Mouse (Mus musculus) neural tube, embryonic 10.5 days (tissue): ENCODE data around the gene Tbxas1.

Experiments
- DNase-seq: peaks from one replicate; pipeline ENCODE4 v3.0.0-alpha.2; 2017; ENCODE audit warnings: low spot score; ENCODE audit errors: extremely low spot score

The Tbxas1 gene

DNA sequence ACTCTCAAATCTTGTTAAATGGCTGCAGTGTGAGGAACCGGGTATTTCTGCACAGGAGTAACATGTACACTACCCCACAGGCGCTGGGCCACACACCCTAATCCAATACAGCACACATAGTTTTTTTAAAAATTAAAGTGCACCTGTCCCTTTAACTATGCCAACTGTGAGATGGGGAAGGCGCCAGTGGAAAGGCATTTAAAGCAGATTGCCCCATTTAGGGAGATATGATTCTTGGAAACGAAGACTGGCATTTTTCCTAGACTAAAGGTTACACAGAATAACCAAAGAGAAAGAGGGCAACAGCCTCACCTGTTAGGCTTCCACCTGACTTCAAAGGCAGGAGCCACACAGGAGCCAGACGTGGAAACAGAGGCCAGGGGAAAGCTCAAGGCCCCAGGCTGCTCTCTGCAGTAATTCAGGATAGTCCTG is 21.6 kb upstream of the Tbxas1 start:
- no peak for DNase-seq

- no peak for DNase-seq
These were observed 15.4 kb upstream of the Tbxas1 start for GRCm38 (mm10) chr6:38859819-38860218.

- no peak for DNase-seq
These were observed 14.9 kb upstream of the Tbxas1 start for GRCm38 (mm10) chr6:38860301-38860700.

GRCm38 (mm10) chr6:38863595-38863994 is 11.6 kb upstream of the Tbxas1 start:
- no peak for DNase-seq

DNA sequence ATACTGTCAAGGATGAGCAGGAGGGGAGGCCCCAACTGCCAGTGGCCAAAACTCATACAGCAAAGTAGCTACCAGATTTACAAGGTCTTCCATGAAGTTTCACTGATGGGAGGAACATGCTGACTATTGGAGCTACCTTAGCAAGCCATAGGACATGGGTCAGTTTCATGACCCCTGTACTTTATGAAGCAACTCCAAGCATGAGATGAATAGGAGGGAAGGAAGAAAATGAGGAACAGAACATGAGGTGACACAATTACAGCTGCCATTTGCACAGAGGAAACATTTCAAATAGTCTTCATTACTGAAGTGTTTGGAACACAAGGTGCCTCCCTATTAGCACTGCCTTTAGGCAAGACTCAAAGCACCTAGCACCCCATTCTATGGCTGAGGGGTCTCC is 9.4 kb upstream of the Tbxas1 start:
- DNase-seq = no peak

DNA sequence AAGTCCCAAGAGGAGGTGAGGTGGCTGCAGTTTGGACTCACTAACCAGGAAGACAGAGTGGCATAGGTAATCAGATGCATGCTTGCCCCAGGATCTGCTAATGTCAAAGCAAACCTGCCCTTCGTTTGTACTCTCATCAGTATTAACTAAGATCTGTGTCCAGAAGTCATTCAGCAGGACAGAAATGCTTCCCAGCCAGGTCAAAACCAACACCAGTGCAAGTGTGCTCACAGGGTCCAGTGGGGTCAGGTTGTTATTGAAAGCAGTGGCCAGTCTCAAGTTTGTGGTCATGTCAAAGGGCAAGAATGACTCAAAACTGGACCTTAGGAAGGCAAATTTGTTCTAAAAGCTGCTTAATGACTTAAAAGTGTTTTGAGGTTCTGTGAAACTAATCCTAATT is 8.8 kb upstream of the Tbxas1 start:
- DNase-seq = no peak

GRCm38 (mm10) chr6:38866761-38867160 is 8.4 kb upstream of the Tbxas1 start:
- no peak for DNase-seq

DNA sequence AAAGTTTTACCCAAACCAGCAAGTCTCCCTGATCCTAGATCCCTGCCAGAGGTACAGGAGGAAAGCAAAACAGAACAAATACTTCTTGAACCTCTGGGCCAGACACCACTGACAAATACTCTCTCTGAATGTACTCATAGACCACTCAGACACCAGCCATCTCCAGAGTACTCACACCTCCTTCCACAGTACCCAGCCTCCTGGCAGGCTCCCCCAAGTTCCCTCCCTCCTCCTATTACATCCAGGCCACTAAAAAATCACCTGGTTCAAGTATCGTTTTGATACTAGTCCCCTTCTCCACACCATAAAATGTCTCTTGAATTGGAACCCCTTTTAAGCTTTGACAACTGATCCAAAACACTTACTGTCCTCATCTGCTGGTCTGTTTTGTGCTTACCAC is 7.9 kb upstream of the Tbxas1 start:
- DNase-seq = no peak

GRCm38 (mm10) chr6:38868974-38869373 is 6.2 kb upstream of the Tbxas1 start:
- DNase-seq = no peak

- no peak for DNase-seq
These were observed 5.1 kb upstream of the Tbxas1 start for GRCm38 (mm10) chr6:38870070-38870469.

DNA sequence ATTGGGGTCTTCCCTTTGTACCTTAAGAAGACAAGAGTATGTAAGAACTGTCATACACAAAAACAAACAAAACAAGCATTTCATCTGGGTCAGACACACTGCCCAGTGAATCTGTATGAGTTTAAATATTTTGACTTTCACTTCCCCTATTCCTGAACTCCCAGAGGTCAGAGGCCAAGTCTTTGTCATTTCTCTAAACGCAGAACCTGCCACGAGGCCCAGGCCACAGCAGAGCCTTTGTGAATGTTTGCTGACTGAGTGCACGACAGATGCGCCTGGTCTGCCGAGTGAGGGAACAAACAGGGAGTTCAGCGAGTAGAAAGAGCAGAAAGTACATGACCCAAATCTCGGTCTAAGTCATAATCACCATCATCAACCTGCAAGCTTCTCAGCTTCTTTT is 4.2 kb upstream of the Tbxas1 start:
- DNase-seq = peak; percentile 56

- no peak for DNase-seq
These were observed 1.9 kb upstream of the Tbxas1 start for GRCm38 (mm10) chr6:38873316-38873715.

DNA sequence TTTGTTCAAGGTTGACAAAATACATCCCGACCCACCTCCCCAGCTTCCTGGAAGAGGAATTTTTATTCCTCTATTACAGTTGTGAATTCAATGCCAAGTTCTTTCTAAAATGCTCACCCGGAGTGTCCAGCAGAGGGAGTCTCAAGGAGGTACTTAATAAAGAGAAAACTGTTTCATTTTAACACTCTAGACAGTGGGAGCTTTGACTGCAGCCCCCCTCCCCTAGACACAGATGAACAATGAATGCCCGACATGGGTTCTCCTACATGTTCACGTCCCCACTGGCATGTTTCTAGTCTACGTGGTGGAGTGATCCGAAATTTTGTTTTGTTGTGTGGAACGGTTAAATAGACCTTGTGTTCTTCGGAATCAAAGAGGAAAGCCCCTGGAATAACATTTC is 1.2 kb upstream of the Tbxas1 start:
- DNase-seq = peak; percentile 65

DNA sequence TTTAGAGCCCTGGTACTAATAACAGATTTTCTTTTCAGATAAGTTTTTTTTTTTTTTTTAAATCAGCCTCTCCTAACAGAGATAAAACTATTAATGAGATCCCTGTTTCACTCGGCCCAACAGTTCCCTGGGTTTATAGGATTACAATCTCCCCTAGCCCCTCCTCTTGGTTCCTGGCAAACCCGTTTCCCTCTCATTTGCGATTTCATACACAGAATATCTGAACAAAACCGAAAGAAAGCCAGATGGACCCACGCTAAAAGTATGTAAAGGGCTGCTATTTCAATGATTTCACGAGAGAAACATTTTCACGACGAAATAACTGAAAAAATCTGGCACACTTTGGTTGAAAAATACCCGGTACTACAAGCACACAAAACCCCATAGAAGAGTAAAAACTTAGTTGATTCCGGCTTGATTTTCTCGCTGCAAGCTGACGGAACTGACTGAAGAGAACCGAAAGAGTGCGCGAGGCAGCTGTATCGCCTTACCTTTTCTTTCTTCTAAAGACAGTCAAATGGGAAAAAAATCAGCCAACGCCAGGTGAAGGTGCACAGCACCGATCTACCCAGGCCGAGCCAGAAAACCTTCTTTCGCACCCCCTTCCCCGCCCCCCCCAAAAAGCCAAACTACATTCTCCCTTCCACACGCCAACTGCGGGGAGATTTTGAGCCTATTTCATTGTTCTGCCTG is 493 bp upstream of the Tbxas1 start:
- peak; percentile 58 for DNase-seq

DNA sequence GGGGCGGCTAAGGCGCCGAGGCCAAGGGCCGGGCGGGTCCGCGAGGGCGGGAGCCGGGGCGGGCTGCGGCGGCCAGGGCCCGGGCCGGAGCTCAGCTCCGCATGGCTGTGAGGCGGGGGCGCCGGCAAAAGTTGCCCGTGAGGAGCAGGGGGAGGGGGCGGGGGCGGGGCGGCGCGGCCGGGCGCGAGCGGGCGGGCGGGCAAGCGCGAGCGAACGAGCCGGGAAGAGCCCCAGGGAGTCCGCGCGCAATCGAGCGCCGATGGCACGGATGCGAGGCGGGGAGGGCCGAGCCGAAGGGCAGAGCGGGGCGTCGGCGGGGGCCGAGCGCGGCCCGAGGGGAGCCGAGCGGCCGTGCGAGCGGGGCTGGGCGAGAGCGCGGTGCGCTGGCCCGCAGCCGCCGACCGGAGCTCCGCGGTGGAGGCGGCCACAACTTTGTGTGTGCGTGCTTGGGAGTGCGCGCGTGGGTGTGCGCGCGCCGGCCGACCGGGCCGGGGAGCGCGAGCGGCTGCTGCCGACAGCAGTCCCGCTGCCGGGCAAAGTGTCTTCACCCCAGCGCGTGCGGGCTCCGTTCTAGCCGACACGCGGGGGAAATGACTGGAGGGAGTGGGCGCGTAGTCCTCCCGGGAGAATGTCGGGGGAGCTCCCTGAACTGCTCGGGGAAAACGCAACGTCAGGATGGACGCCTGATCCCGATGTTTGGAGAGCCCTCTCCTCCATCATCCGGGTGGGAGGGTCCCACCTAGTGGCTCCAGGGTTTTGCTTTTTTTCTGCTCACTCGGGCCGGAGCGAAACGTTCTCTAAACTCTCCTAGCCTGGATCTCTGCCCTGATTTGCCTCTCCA is 1.1 kb downstream of the Tbxas1 start, which contains the start of gene Hipk2:
Gene Hipk2 (minus strand): TSS at position 95 of the 841 bp plus-strand sequence.
- DNase-seq = peak; percentile 87

DNA sequence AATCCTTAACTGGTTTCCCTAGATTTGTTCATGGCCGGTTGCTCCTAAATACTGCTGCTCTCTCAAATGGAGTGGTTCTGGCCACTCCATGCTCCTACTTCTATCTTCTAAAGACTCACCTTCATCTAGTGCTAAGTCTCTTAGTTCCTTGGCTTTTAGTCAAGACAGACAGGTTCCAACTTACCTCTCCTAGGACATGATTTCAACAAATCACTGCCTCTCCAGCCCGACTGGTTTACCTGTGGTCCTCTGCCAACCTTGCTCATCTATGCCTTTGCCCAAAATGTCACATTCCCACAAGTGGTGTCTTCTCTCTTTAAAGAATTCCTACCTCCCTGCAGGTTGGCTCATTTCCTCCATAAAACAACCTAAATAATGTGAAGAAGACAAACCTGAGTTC is 2.5 kb downstream of the Tbxas1 start:
- no peak for DNase-seq

DNA sequence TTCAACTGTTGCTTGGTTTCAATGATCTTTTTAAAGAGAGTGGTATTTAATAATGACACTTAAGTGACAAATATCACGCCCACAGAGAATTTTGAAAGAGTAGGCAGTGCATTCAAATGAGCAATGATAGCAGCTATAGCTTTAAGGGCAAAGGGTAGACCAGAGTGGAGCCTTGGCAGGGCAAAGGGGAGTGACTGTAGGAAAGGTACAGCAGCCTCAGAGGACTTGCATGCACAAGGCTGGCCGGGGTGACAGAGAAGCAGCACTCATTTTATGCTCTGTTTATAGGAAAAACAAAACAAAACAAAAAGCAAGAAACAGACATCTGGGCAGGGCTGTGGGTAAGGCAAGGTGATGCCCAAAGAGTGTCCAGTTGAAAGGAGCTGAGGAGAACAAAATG is 6.3 kb downstream of the Tbxas1 start:
- DNase-seq = no peak

DNA sequence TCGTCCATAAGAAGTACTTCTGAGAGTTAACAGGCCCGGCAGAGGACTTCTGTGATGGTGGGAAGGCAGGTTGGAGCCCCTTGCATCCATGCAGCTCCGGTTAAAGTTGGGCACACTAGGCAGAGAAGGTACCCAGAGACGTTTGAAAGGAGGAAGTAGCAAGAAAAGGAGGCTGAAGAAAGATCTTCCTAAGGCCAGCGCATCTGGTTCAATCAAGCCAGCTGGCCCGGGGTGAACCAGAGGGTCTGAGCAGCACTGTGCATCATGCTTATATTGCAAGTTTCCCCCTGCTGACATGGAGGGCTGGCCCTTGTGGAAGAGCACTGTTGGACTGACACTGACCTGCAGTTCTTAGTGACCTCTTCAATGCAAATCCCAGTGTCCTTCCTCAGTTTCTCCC is 6.8 kb downstream of the Tbxas1 start:
- no peak for DNase-seq

GRCm38 (mm10) chr6:38882728-38883171 is 7.5 kb downstream of the Tbxas1 start:
- no peak for DNase-seq

DNA sequence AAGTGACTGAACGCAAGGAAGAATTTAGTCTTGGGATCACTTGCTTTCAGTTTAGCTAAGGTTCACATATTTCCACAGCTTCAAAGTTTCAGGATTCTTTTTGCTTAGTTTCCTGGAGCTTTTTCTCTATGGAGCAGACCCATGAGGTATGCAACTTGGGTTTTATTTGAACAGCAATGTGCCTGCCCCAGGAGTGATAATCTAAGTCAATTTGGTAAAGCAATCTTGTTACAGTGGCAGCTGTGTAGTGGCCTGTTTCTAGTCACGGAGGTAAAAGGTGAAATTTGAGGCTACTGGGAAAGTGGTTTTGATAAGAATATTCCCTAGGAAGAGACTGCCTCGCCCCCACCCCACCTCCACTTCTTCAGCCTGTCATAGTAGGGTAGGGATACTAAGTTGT is 9.3 kb downstream of the Tbxas1 start:
- DNase-seq = no peak

GRCm38 (mm10) chr6:38885132-38885531 is 9.9 kb downstream of the Tbxas1 start:
- no peak for DNase-seq

DNA sequence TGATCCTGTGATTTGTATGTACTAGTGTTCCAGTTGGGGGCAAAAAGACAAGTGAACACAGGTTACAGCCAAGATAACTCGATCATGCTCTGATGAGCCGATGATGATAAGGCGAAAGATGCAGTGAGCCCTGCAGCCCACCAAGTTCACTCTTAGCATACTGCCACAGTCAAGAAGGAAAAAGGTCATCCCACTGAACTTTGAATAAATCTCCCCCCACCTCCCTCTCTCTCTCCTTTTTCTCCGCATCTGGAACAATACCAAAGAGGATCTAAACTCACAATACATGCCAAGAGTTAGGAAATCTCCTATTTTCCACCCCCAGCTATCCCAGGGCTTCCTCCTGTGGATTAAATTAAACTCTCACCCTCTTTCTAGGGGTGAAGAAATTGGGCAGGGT is 12.2 kb downstream of the Tbxas1 start:
- DNase-seq = no peak

- DNase-seq = no peak
These were observed 14.0 kb downstream of the Tbxas1 start for GRCm38 (mm10) chr6:38889156-38889555.
